Mouse (Mus musculus): ENCODE measurements at regions not wholly inside any gene's neighbourhood (a gene's known extent, or its start where the extent isn't known, plus 50 kb on each side); places are given as distances from the start of the nearest gene placed in this dataset.

GRCm38 (mm10) chr14:98882586-98882985 is 111.5 kb downstream of the Rpl36a-ps1 start:
- Histone ChIP-seq H3K27me3 (replicated peaks) (no peaks in the 10 kb centered on the region), H3K4me2 (no peak overlapping the region), H3K4me3 (replicated peaks) (no peak overlapping the region), H3K4me1 (no peaks in the 10 kb centered on the region), H3K36me3 (no peaks in the 10 kb centered on the region), H3K9me3 (replicated peaks) (no peaks in the 10 kb centered on the region), H3K9ac (replicated peaks) (no peak overlapping the region), H3K27ac (replicated peaks) (no peak overlapping the region)
- ATAC-seq (ENCODE audit: low FRiP score) = no peak
- 95% methylated on average over 10 of the region's 10 CpGs for WGBS

- no peak overlapping the region for H3K9ac ChIP-seq (replicated peaks)
- no peaks in the 10 kb centered on the region for H3K27me3 ChIP-seq (replicated peaks)
- no peaks in the 10 kb centered on the region for H3K9me3 ChIP-seq (replicated peaks)
- ATAC-seq (ENCODE audit: low FRiP score) = no peak
- H3K4me3 ChIP-seq (replicated peaks) = no peak overlapping the region
- no peak overlapping the region for H3K27ac ChIP-seq (replicated peaks)
- no peaks in the 10 kb centered on the region for H3K36me3 ChIP-seq
- WGBS = 76% methylated on average over 3 of the region's 3 CpGs
- no peaks in the 10 kb centered on the region for H3K4me1 ChIP-seq
- H3K4me2 ChIP-seq = no peak overlapping the region
Observed at GRCm38 (mm10) chr14:98877956-98878355, 116.2 kb downstream of the Rpl36a-ps1 start.

GRCm38 (mm10) chr14:98873446-98873845 is 120.7 kb downstream of the Rpl36a-ps1 start:
- H3K9me3 ChIP-seq (replicated peaks) = no peaks in the 10 kb centered on the region
- H3K4me3 ChIP-seq (replicated peaks) = no peak overlapping the region
- WGBS = 80% methylated on average over 9 of the region's 9 CpGs
- H3K9ac ChIP-seq (replicated peaks) = no peak overlapping the region
- no peak overlapping the region for H3K4me2 ChIP-seq
- no peaks in the 10 kb centered on the region for H3K36me3 ChIP-seq
- no peak overlapping the region for H3K27ac ChIP-seq (replicated peaks)
- no peak for ATAC-seq (ENCODE audit: low FRiP score)
- H3K27me3 ChIP-seq (replicated peaks) = no peaks in the 10 kb centered on the region
- no peaks in the 10 kb centered on the region for H3K4me1 ChIP-seq

GRCm38 (mm10) chr14:98869888-98870287 is 124.2 kb downstream of the Rpl36a-ps1 start:
- Histone ChIP-seq H3K4me1 (no peaks in the 10 kb centered on the region), H3K27ac (replicated peaks) (no peak overlapping the region), H3K27me3 (replicated peaks) (no peaks in the 10 kb centered on the region), H3K4me3 (replicated peaks) (no peak overlapping the region), H3K9me3 (replicated peaks) (no peaks in the 10 kb centered on the region), H3K9ac (replicated peaks) (no peak overlapping the region), H3K4me2 (no peak overlapping the region), H3K36me3 (no peaks in the 10 kb centered on the region)
- ATAC-seq (ENCODE audit: low FRiP score) = no peak
- WGBS = 85% methylated on average over 6 of the region's 6 CpGs

GRCm38 (mm10) chr14:98866880-98867279 is 127.2 kb downstream of the Rpl36a-ps1 start:
- no peak overlapping the region for H3K4me3 ChIP-seq (replicated peaks)
- H3K27ac ChIP-seq (replicated peaks) = no peak overlapping the region
- H3K4me2 ChIP-seq = no peak overlapping the region
- H3K4me1 ChIP-seq = 0 out of 2 replicates have a peak, but pooled peaks cover 5% of the 10 kb centered on the region
- H3K27me3 ChIP-seq (replicated peaks) = no peaks in the 10 kb centered on the region
- ATAC-seq (ENCODE audit: low FRiP score) = no peak
- no peaks in the 10 kb centered on the region for H3K36me3 ChIP-seq
- no peaks in the 10 kb centered on the region for H3K9me3 ChIP-seq (replicated peaks)
- no peak overlapping the region for H3K9ac ChIP-seq (replicated peaks)

GRCm38 (mm10) chr14:98864001-98864400 is 130.1 kb downstream of the Rpl36a-ps1 start:
- H3K27ac ChIP-seq (replicated peaks) = no peak overlapping the region
- H3K4me3 ChIP-seq (replicated peaks) = no peak overlapping the region
- no peaks in the 10 kb centered on the region for H3K27me3 ChIP-seq (replicated peaks)
- no peak overlapping the region for H3K9ac ChIP-seq (replicated peaks)
- 93% methylated on average over 6 of the region's 6 CpGs for WGBS
- H3K4me1 ChIP-seq = 0 out of 2 replicates have a peak, but pooled peaks cover 5% of the 10 kb centered on the region
- no peaks in the 10 kb centered on the region for H3K36me3 ChIP-seq
- H3K4me2 ChIP-seq = no peak overlapping the region
- ATAC-seq (ENCODE audit: low FRiP score) = no peak
- no peaks in the 10 kb centered on the region for H3K9me3 ChIP-seq (replicated peaks)

- H3K27me3 ChIP-seq (replicated peaks) = no peaks in the 10 kb centered on the region
- H3K4me1 ChIP-seq = 0 out of 2 replicates have a peak, but pooled peaks cover 5% of the 10 kb centered on the region
- H3K27ac ChIP-seq (replicated peaks) = no peak overlapping the region
- H3K36me3 ChIP-seq = no peaks in the 10 kb centered on the region
- H3K4me3 ChIP-seq (replicated peaks) = no peak overlapping the region
- no peaks in the 10 kb centered on the region for H3K9me3 ChIP-seq (replicated peaks)
- H3K4me2 ChIP-seq = no peak overlapping the region
- no peak overlapping the region for H3K9ac ChIP-seq (replicated peaks)
- 84% methylated on average over 11 of the region's 11 CpGs for WGBS
- ATAC-seq (ENCODE audit: low FRiP score) = no peak
Observed at GRCm38 (mm10) chr14:98863598-98863997, 130.5 kb downstream of the Rpl36a-ps1 start.

GRCm38 (mm10) chr14:98862095-98862735 is 131.9 kb downstream of the Rpl36a-ps1 start:
- 41% methylated on average over 5 of the region's 5 CpGs for WGBS
- Histone ChIP-seq H3K27me3 (replicated peaks) (no peaks in the 10 kb centered on the region), H3K4me1 (0 out of 2 replicates have a peak, but pooled peaks cover 5% of the 10 kb centered on the region), H3K4me2 (no peak overlapping the region), H3K27ac (replicated peaks) (no peak overlapping the region), H3K9ac (replicated peaks) (no peak overlapping the region), H3K9me3 (replicated peaks) (no peaks in the 10 kb centered on the region), H3K4me3 (replicated peaks) (no peak overlapping the region), H3K36me3 (no peaks in the 10 kb centered on the region)
- no peak for ATAC-seq (ENCODE audit: low FRiP score)

GRCm38 (mm10) chr14:98858801-98859200 is 135.3 kb downstream of the Rpl36a-ps1 start:
- no peak overlapping the region for H3K4me3 ChIP-seq (replicated peaks)
- no peak for ATAC-seq (ENCODE audit: low FRiP score)
- H3K4me1 ChIP-seq = 0 out of 2 replicates have a peak, but pooled peaks cover 5% of the 10 kb centered on the region
- 88% methylated on average over 7 of the region's 7 CpGs for WGBS
- no peak overlapping the region for H3K4me2 ChIP-seq
- no peaks in the 10 kb centered on the region for H3K27me3 ChIP-seq (replicated peaks)
- H3K9me3 ChIP-seq (replicated peaks) = no peaks in the 10 kb centered on the region
- no peaks in the 10 kb centered on the region for H3K36me3 ChIP-seq
- H3K27ac ChIP-seq (replicated peaks) = no peak overlapping the region
- no peak overlapping the region for H3K9ac ChIP-seq (replicated peaks)

GRCm38 (mm10) chr14:98848500-98848899 is 145.6 kb downstream of the Rpl36a-ps1 start:
- 81% methylated on average over 1 of the region's 1 CpGs for WGBS
- no peak overlapping the region for H3K9ac ChIP-seq (replicated peaks)
- H3K36me3 ChIP-seq = no peaks in the 10 kb centered on the region
- H3K4me2 ChIP-seq = no peak overlapping the region
- H3K27ac ChIP-seq (replicated peaks) = no peak overlapping the region
- no peaks in the 10 kb centered on the region for H3K27me3 ChIP-seq (replicated peaks)
- H3K4me3 ChIP-seq (replicated peaks) = no peak overlapping the region
- peaks cover 3% of the 10 kb centered on the region; the same call in 1 of the 2 replicates for H3K4me1 ChIP-seq
- no peak for ATAC-seq (ENCODE audit: low FRiP score)
- no peaks in the 10 kb centered on the region for H3K9me3 ChIP-seq (replicated peaks)

- H3K36me3 ChIP-seq = no peaks in the 10 kb centered on the region
- H3K4me2 ChIP-seq = no peak overlapping the region
- no peak overlapping the region for H3K9ac ChIP-seq (replicated peaks)
- 81% methylated on average over 2 of the region's 2 CpGs for WGBS
- H3K9me3 ChIP-seq (replicated peaks) = no peaks in the 10 kb centered on the region
- no peak overlapping the region for H3K27ac ChIP-seq (replicated peaks)
- no peak for ATAC-seq (ENCODE audit: low FRiP score)
- no peak overlapping the region for H3K4me3 ChIP-seq (replicated peaks)
- H3K27me3 ChIP-seq (replicated peaks) = no peaks in the 10 kb centered on the region
- H3K4me1 ChIP-seq = no peaks in the 10 kb centered on the region
Observed at GRCm38 (mm10) chr14:98844221-98844620, 149.9 kb downstream of the Rpl36a-ps1 start.

GRCm38 (mm10) chr14:98834316-98834715 is 159.8 kb downstream of the Rpl36a-ps1 start:
- WGBS = 59% methylated on average over 5 of the region's 5 CpGs
- no peak for ATAC-seq (ENCODE audit: low FRiP score)

More at GRCm38 (mm10) chr14:98834316-98834715, 159.8 kb downstream of the Rpl36a-ps1 start:
- no peak overlapping the region for H3K9ac ChIP-seq (replicated peaks)
- H3K27me3 ChIP-seq (replicated peaks) = no peaks in the 10 kb centered on the region
- no peak overlapping the region for H3K4me3 ChIP-seq (replicated peaks)
- no peak overlapping the region for H3K4me2 ChIP-seq
- peaks cover 13% of the 10 kb centered on the region for H3K4me1 ChIP-seq
- no peaks in the 10 kb centered on the region for H3K9me3 ChIP-seq (replicated peaks)
- H3K27ac ChIP-seq (replicated peaks) = no peak overlapping the region
- no peaks in the 10 kb centered on the region for H3K36me3 ChIP-seq
